Mouse (Mus musculus): ENCODE measurements around the gene Rps11. TPM values are rescaled to one million over a fixed set of nuclear protein-coding genes. Genes with fewer than 3 reads are reported as not detected.
"Not testable (repeated sequence)": the region's sequence is repeated elsewhere in the genome, so short reads cannot be mapped to it uniquely, and the experiment has no call there.

Gene Rps11
- polyA plus RNA-seq, 1 experiment from 2014 or later: 1,711 TPM

DNA sequence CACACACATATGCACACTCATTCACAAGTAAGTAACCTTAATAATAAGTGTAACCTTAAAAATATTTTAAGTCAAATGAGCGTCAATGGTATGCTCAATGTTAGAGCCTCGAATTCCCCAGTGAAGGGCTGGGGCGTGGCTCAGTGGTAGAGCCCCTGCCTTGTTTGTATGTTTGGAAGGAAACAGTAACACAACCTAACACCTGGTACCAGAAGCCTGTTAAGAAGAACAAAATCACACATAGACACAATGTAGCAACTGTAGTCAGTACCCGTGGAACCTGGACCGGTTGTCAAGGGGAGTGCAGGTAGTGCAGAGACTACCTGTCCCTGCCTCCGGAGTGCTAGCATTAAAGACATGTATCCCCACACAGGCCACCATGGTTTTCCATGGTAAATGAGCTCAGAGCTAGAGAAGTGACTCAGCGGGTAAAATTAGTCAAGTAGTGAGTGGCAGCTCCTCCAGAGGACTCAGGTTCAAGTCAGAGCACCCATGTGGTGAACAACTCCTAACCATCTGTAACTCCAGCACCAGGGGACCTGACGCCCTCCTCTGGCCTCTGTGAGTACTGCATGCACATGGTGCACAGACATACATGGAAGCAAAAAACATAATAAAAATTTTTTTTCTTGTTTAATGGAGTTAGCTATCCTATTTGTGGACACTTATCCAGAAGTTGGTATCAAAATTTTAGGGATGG, 25.5 kb downstream of the Rps11 start:
- 89% methylated on average over 8 of the region's 8 CpGs for WGBS
- Histone ChIP-seq H3K4me1 (replicated peaks) (peaks cover 20% of the 10 kb centered on the region), H3K4me2 (replicated peaks) (no peak overlapping the region), H3K36me3 (no peaks in the 10 kb centered on the region), H3K27ac (no peak overlapping the region), H3K27me3 (replicated peaks) (no peaks in the 10 kb centered on the region), H3K4me3 (replicated peaks) (no peak overlapping the region), H3K9me3 (no peaks in the 10 kb centered on the region), H3K9ac (no peak overlapping the region)
- ATAC-seq: no peak

DNA sequence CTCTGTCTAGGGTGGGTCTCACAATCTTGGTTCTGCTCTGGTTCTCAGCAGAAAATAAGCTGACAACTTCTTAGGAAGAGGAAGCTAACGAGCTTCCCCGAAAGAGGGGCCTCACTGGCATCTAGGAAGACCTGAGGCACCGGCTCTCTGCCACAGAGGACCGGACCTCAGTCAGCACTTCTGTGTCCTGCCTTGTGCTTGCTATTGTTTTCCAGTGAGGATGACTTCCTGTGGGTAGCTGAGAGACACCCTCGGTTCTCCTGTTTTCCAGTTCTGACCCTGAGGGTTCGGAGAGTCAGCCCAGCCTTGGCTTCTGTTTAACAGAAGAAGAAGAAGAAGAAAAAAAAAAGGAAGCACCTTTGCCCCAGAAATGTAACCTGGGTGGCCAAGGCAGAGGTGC, 26.8 kb downstream of the Rps11 start:
- no peak for ATAC-seq
- Histone ChIP-seq H3K4me1 (replicated peaks) (peaks cover 16% of the 10 kb centered on the region), H3K36me3 (no peaks in the 10 kb centered on the region), H3K4me3 (replicated peaks) (no peak overlapping the region), H3K9ac (no peak overlapping the region), H3K27me3 (replicated peaks) (no peaks in the 10 kb centered on the region), H3K9me3 (no peaks in the 10 kb centered on the region), H3K27ac (0 out of 2 replicates have a peak overlapping the region, but pooled peaks have one; percentile 17), H3K4me2 (replicated peaks) (no peak overlapping the region)
- WGBS: 53% methylated on average over 6 of the region's 6 CpGs

DNA sequence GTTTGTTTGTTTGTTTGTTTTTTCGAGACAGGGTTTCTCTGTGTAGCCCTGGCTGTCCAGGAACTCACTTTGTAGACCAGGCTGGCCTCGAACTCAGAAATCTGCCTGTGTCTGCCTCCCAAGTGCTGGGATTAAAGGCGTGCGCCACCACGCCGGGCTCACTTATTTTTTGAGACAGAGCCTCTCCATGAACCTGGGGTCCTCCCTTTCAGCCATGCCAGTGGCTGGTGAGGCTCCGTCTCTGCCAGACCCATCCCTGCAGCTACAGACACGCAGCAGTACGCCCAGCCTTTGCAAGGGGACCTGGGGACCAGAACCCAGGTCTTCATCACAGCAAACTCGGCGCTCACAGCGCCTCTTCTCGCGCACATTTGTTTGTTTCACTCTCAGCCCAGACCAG, 28.3 kb downstream of the Rps11 start:
- H3K27me3 ChIP-seq (replicated peaks); H3K9ac ChIP-seq; H3K4me3 ChIP-seq (replicated peaks); H3K36me3 ChIP-seq; H3K9me3 ChIP-seq; ATAC-seq; H3K27ac ChIP-seq; H3K4me2 ChIP-seq (replicated peaks): not testable (repeated sequence)
- peaks cover 11% of the 10 kb centered on the region for H3K4me1 ChIP-seq (replicated peaks)
- WGBS: 92% methylated on average over 14 of the region's 14 CpGs

DNA sequence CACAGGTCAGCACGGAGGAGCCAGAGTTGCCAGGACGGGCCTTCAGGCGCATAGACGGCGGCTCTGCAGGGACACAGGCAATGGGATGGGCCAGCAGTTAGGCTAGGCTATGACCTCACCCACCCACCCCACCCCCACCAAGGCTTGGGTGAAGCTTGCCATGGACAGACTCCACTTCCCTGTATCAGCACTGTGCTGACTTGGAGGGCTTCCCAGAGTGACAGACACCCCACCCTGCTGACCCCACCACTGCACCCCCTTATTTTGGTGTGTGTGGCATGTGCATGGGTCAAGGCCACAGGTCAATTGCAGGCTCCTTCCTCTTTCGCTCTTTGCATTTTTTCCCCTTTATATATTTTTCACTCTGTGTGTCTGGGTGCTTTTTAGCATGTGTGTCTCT, 28.9 kb downstream of the Rps11 start:
- Histone ChIP-seq H3K27me3 (replicated peaks) (no peaks in the 10 kb centered on the region), H3K9me3 (no peaks in the 10 kb centered on the region), H3K9ac (no peak overlapping the region), H3K27ac (no peak overlapping the region), H3K4me2 (replicated peaks) (no peak overlapping the region), H3K4me1 (replicated peaks) (peaks cover 14% of the 10 kb centered on the region), H3K4me3 (replicated peaks) (no peak overlapping the region), H3K36me3 (no peaks in the 10 kb centered on the region)
- WGBS: 80% methylated on average over 6 of the region's 6 CpGs
- no peak for ATAC-seq

DNA sequence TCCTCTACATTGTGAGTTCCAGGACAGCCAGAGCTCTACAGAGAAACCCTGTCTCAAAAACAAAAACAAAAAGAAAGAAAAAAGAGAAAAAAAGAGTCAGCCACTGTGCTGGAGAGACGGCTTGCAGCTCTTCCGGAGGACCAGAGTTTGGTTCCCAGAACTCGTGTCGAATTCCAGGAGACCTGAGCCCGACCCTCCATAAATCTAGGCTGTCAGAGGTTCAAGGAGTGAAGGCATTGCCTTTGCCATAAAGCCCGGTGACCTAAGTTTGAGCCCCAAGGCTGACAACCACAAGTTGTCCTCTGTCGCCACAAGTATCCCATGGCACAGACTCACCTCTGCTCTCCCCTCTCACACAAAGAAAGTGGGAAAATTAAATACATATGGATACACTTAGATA, 30.1 kb downstream of the Rps11 start:
- no peaks in the 10 kb centered on the region for H3K27me3 ChIP-seq (replicated peaks)
- H3K4me3 ChIP-seq (replicated peaks): no peak overlapping the region
- no peaks in the 10 kb centered on the region for H3K36me3 ChIP-seq
- H3K4me1 ChIP-seq (replicated peaks): peaks cover 17% of the 10 kb centered on the region
- no peak for ATAC-seq
- H3K9ac ChIP-seq: no peak overlapping the region
- 32% methylated on average over 7 of the region's 7 CpGs for WGBS
- no peak overlapping the region for H3K4me2 ChIP-seq (replicated peaks)
- H3K27ac ChIP-seq: no peak overlapping the region
- no peaks in the 10 kb centered on the region for H3K9me3 ChIP-seq

DNA sequence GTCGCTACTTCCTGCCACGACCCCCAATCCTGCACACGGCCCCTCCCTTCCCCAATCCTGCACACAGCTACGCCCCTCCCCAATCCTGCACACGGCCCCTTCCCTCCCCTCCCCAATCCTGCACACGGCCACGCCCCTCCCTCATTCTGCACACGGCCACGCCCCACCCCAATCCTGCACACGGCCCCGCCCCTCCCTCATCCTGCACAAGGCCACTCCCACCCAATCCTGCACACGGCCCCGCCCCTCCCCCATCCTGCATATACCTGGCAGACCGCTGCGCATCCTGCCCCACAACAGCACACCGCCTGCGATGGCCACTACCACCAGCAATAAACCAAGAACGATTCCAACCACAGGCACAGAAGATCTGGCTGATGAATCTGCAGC, 30.7 kb downstream of the Rps11 start:
- peaks cover 1% of the 10 kb centered on the region; the same call in 1 of the 2 replicates for H3K36me3 ChIP-seq
- H3K4me1 ChIP-seq (replicated peaks): peaks cover 17% of the 10 kb centered on the region
- ATAC-seq: no peak
- no peaks in the 10 kb centered on the region for H3K9me3 ChIP-seq
- H3K27ac ChIP-seq: peak overlapping the region; percentile 83; the same call in 1 of the 2 replicates
- WGBS: 38% methylated on average over 15 of the region's 18 CpGs
- H3K4me2 ChIP-seq (replicated peaks): peak overlapping the region; percentile 19; the same call in 1 of the 2 replicates
- H3K27me3 ChIP-seq (replicated peaks): no peaks in the 10 kb centered on the region
- no peak overlapping the region for H3K4me3 ChIP-seq (replicated peaks)
- no peak overlapping the region for H3K9ac ChIP-seq

DNA sequence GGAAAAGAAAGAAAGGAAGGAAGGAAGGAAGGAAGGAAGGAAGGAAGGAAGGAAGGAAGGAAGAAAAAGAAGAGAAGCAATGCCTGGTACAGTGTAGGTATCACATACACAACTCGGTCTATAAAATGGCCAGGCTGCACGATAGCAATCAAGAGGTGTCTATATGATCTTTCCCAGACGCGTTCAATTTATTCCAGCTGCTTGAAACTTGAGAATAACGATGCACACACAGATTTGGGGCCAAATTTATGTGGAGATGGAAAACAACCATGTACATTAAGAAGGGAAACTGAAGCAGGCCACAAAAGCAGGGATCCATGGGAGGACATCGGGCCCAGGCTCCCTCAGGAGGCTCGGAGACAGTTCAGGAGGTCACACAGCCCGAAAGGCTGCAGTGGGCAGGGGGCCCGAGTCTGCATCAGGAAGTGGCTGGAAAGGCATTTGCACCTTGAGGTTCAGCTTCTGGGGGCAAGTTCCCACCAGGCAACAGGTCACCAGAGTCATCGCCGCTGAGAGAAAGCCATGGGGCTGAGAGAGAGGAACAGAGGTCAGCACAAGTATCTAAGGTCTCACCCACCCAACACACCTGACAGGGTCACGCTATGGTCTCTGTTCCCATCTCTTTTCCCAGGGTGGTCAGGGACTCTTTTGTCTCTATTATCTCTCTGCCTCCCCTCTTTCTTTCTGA, 31.3 kb downstream of the Rps11 start:
- Histone ChIP-seq H3K27me3 (replicated peaks) (no peaks in the 10 kb centered on the region), H3K27ac (peak overlapping the region; percentile 83), H3K4me1 (replicated peaks) (peaks cover 17% of the 10 kb centered on the region), H3K4me3 (replicated peaks) (no peak overlapping the region), H3K36me3 (peaks cover 6% of the 10 kb centered on the region; the same call in 1 of the 2 replicates), H3K4me2 (replicated peaks) (peak overlapping the region; percentile 19; the same call in 1 of the 2 replicates), H3K9me3 (no peaks in the 10 kb centered on the region), H3K9ac (no peak overlapping the region)
- WGBS: 48% methylated on average over 12 of the region's 12 CpGs
- no peak for ATAC-seq

DNA sequence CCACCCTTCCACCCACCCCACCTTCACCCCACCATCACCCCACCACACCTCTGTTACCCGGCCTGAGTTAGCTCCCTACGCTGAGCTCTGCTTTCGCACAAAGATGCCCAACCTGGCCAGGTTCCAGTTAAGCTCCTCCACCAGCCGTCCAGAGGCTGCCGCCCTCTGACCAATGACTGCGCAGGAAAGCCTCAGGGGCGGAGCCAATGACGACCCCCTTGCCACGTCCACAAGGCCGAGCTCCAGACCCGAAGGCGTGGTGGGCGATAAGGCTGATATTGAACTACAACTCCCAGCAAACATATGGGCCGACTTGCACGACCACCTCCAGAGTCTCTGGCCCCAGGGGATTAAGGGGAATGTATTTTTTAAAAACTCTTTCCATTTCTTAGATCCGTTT, 32.2 kb downstream of the Rps11 start, which contains the start of gene Rcn3:
TSS of gene Rcn3 (minus strand) at position 174 of the 400 bp plus-strand sequence.
- Histone ChIP-seq H3K4me3 (replicated peaks) (peak within 1 kb of the TSS; percentile 50), H3K4me2 (replicated peaks) (peak within 1 kb of the TSS; percentile 61), H3K9ac (peak within 1 kb of the TSS; percentile 64), H3K27me3 (replicated peaks) (no peaks in the 10 kb centered on the region), H3K27ac (peak within 1 kb of the TSS; percentile 83), H3K4me1 (replicated peaks) (peaks cover 17% of the 10 kb centered on the region), H3K9me3 (no peaks in the 10 kb centered on the region), H3K36me3 (peaks cover 11% of the 10 kb centered on the region)
- ATAC-seq: peak; percentile 91
- WGBS: under 1% methylated on average over 16 of the region's 16 CpGs

DNA sequence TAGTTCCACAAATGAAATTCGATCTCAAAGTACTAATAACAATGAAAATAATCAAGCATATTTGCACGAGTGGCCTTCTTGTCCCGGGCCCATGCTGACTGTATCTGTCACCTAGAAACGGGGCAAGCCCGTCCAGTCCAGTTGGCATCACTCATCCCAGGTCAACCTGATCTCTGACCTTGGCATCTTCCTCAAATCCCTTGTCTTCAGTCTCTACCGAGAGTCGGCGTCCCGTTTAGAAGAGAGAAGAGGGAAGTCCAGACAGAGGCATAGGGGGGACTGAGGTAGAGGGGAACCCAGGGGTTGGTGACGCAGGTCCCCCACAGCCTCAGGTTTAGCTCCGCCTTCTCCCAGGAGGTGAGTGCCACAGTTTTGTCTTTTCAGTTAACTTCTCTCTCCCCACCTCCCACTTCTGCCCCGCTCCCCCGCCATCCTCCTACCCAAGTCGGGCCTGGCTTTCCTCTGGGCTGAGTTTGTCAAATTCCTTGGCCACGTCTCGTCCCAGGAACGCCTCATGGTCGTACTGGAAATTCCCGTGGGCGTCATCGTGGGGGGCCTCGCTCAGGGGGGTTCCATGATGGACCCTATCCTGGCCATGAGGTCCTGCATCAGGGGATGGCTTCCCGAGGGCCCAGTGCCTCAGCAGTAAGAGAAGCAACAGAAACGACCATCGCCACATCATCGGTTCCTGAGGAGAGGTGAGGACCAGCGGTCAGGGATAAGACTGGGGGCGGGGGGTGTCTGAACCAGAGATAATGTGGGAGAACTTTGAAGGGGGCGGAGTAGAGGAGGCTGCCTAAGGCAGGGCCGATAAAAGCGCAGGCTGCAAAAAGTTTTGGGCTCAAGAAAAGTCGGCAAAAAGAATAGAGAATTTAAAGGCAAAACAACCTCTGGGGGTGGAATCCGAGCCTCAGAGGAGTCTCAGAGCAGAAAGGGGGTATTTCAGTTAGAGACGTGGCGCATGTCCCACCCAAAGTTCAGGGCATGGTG, 32.9 kb downstream of the Rps11 start:
- Histone ChIP-seq H3K27ac (peak overlapping the region; percentile 82), H3K4me1 (replicated peaks) (peaks cover 17% of the 10 kb centered on the region), H3K9ac (peak overlapping the region; percentile 64), H3K36me3 (peaks cover 18% of the 10 kb centered on the region), H3K4me3 (replicated peaks) (peak overlapping the region; percentile 50), H3K4me2 (replicated peaks) (peak overlapping the region; percentile 61), H3K9me3 (no peaks in the 10 kb centered on the region), H3K27me3 (replicated peaks) (no peaks in the 10 kb centered on the region)
- WGBS: 13% methylated on average over 35 of the region's 35 CpGs
- peak; percentile 56 for ATAC-seq

DNA sequence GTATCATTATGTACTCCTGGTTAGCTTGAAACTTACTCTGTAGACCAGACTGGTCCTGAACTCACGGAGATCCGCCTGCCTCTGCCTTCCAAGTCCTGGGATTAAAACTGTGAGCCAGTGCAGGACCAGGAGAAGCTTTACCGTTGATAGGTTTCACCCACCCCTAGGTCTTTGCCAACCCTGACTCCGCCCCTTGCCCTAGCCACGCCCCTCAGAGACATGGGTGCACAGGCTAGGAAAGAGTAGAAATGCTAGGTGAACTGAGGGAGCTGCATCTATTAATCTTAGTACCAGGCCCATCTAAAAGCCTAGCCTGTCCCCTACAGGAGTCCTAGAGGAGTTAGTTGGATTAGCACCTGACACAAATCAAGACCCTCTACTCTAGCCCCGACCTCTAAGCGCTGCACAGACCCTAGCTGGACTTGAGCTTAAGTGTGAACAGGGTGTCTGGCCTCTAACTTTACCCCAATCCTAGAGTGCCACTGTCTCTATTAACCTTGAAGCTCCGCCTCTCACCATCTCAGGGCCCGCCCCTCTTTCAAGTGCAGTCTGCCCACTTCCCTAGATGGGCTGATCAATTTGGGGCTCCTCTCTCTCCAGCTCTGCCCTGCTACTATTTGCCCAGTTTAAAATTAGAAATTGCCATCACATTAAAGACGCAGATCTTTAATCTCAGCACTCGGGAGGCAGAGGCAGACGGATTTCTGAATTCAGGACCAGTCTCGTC, 33.8 kb downstream of the Rps11 start:
- Histone ChIP-seq H3K4me2 (replicated peaks) (peak overlapping the region; percentile 61), H3K9ac (no peak overlapping the region; the same call in 1 of the 2 replicates), H3K27ac (0 out of 2 replicates have a peak overlapping the region, but pooled peaks have one; percentile 82), H3K4me3 (replicated peaks) (peak overlapping the region; percentile 50), H3K4me1 (replicated peaks) (peaks cover 17% of the 10 kb centered on the region), H3K36me3 (peaks cover 22% of the 10 kb centered on the region), H3K27me3 (replicated peaks) (no peaks in the 10 kb centered on the region), H3K9me3 (no peaks in the 10 kb centered on the region)
- no peak for ATAC-seq
- 78% methylated on average over 13 of the region's 13 CpGs for WGBS

DNA sequence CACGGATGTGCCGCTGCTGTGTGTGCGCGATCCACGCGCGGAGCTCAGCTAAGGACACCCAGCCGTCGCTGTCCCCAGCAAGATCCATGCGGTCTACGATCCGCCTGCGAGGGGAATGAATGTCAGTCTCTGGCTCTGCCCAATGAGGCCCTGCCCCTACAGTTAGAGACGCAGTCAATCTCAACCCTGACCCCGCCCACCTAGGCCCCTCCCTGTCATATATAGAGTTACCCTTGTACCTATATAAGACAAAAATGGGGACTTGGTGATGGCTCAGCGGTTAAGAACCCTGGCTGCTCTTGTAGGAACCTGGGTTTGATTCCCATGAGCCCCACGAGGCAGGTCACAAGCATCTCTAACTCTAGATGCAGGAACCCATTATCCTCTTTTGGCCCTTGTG, 35.6 kb downstream of the Rps11 start:
- Histone ChIP-seq H3K4me3 (replicated peaks) (no peak overlapping the region), H3K27me3 (replicated peaks) (no peaks in the 10 kb centered on the region), H3K9ac (no peak overlapping the region), H3K9me3 (no peaks in the 10 kb centered on the region), H3K27ac (no peak overlapping the region), H3K36me3 (peaks cover 24% of the 10 kb centered on the region), H3K4me1 (replicated peaks) (peaks cover 13% of the 10 kb centered on the region), H3K4me2 (replicated peaks) (no peak overlapping the region)
- no peak for ATAC-seq
- WGBS: 92% methylated on average over 17 of the region's 17 CpGs

Data from intestine, embryonic 15.5 days (tissue).